Mouse (Mus musculus) heart, adult 2 months (tissue): ENCODE results near the gene Amacr.
"Not testable (repeated sequence)": the region's sequence is repeated elsewhere in the genome, so short reads cannot be mapped to it uniquely, and the experiment has no call there.

Experiments used
- CTCF ChIP-seq: fragments of 200-600 bp; IDR thresholded peaks from 2 replicates; pipeline ENCODE4 v1.8.1; 2022; ENCODE audit warnings: antibody characterized with exemption, mild to moderate bottlenecking, moderate library complexity
- EP300 ChIP-seq: fragments of 200-500 bp; IDR thresholded peaks from 2 replicates; pipeline ENCODE4 v1.6.1; 2011; ENCODE audit warnings: low read depth, low read length, control low read depth; ENCODE audit not compliant: insufficient read depth
- POLR2A ChIP-seq: fragments of 200-500 bp; IDR thresholded peaks from 2 replicates; pipeline ENCODE4 v1.6.1; 2011; ENCODE audit warnings: mild to moderate bottlenecking, low read depth, low read length, control low read depth; ENCODE audit not compliant: insufficient read depth

DNA sequence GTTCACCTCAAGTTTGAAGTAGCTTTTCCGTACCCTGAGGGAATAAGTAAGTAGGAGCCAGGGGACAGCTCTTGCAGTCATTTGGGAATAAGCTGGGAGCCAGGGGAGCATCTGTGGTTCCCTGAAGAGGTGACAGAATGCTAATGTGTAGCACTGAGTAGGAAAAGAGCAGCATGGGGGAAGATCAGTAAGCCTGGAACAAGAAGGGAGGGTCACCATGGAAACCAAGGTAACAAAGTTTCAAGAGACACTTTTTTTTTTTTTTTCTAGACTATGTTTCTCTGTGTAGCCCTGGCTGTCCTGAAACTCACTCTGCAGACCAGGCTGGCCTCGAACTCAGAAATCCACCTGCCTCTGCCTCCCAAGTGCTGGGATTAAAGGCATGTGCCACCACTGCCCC is 4.9 kb downstream of the Amacr start:
- TF ChIP-seq CTCF, POLR2A, EP300: not testable (repeated sequence)
